Mouse (Mus musculus): ENCODE data around the gene Hk1. TPM values are rescaled to one million over a fixed set of nuclear protein-coding genes. Genes with fewer than 3 reads are reported as not detected.

Hk1 gene
- polyA plus RNA-seq (2015; fragmentation: Nextera tagmentation; extraction: Ambion mirVana), result 40.1 and 44.7 TPM in 2 replicates

GRCm38 (mm10) chr10:62379808-62380207 lies at the start of gene Hk1:
Hk1 (minus strand) TSS chr10:62379908.
- no peak within 1 kb of the TSS for H3K9ac ChIP-seq
- no peak within 1 kb of the TSS for H3K4me2 ChIP-seq (replicated peaks)
- 83% methylated on average over 1 of the region's 1 CpGs for WGBS
- H3K27me3 ChIP-seq, result no peaks in the 10 kb centered on the region
- no peak within 1 kb of the TSS for H3K4me3 ChIP-seq
- no peaks in the 10 kb centered on the region for H3K4me1 ChIP-seq
- no peak within 1 kb of the TSS for H3K27ac ChIP-seq
- ATAC-seq (ENCODE audit: low FRiP score, low read depth), result no peak
- H3K9me3 ChIP-seq, result no peaks in the 10 kb centered on the region
- H3K36me3 ChIP-seq, result no peaks in the 10 kb centered on the region

- ATAC-seq (ENCODE audit: low FRiP score, low read depth), result peak; percentile 82
These were observed 45.6 kb upstream of the Hk1 start for GRCm38 (mm10) chr10:62425081-62425871.

DNA sequence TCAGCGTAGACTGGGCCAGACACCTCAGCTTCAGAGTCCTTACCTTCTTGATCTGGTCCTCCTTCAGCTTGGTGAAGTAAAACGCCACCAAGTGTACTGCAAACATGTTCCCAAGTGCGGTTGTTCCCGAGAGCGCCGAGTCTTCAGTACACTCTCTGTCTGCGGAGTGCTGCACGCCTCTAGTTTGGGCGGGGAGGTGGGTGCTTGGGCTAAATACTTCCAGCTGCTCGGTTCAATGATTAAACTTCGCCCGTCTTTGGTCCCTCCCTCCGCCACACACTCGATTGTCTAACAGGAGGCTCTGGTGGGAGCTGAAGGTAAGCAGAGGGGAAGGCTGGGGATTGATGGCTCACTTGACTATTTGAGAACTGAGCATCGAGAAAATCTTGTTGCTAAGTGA lies 42.5 kb upstream of the Hk1 start, which contains the start of gene Hkdc1:
Hkdc1 (minus strand) TSS at position 237 of the 400 bp plus-strand sequence.
- H3K9me3 ChIP-seq, result no peaks in the 10 kb centered on the region
- WGBS, result 23% methylated on average over 15 of the region's 15 CpGs
- peak within 1 kb of the TSS; percentile 11; the same call in 1 of the 2 replicates for H3K27ac ChIP-seq
- peaks cover 35% of the 10 kb centered on the region for H3K4me1 ChIP-seq
- H3K27me3 ChIP-seq, result no peaks in the 10 kb centered on the region
- H3K9ac ChIP-seq, result no peak within 1 kb of the TSS
- H3K4me2 ChIP-seq (replicated peaks), result peak within 1 kb of the TSS; percentile 46
- H3K36me3 ChIP-seq, result no peaks in the 10 kb centered on the region
- no peak within 1 kb of the TSS; the same call in 1 of the 2 replicates for H3K4me3 ChIP-seq
- peak; percentile 31; the same call in 1 of the 2 replicates for ATAC-seq (ENCODE audit: low FRiP score, low read depth)

More at GRCm38 (mm10) chr10:62425081-62425871, 45.6 kb upstream of the Hk1 start:
- Histone ChIP-seq H3K27ac (peak overlapping the region; percentile 70; the same call in 1 of the 2 replicates), H3K27me3 (no peaks in the 10 kb centered on the region), H3K4me3 (no peak overlapping the region), H3K9me3 (no peaks in the 10 kb centered on the region), H3K9ac (no peak overlapping the region), H3K36me3 (peaks cover 28% of the 10 kb centered on the region), H3K4me2 (replicated peaks) (no peak overlapping the region), H3K4me1 (peaks cover 35% of the 10 kb centered on the region)
- WGBS, result 26% methylated on average over 9 of the region's 9 CpGs

DNA sequence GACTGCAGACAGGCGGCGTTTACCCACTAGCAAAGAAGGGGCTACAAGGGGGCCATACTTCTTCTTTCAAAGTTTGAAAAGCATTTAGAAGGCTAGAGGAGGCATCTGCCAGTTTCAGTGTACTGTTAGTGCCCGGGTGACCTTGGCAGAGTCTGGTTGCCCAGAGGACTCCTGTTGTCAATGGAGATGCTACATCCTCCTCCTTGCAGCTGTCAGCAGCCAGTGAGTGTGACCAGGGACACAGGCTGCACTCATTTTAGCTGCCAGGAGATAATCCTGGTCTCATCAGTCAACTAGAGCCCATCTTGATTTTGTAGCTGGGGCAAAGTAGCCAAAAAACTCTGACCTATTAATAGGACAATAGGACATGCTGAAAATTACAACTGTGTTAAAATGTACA lies 41.4 kb upstream of the Hk1 start:
- no peak overlapping the region; the same call in 1 of the 2 replicates for H3K4me2 ChIP-seq (replicated peaks)
- H3K9ac ChIP-seq, result no peak overlapping the region
- H3K27me3 ChIP-seq, result no peaks in the 10 kb centered on the region
- H3K36me3 ChIP-seq, result no peaks in the 10 kb centered on the region
- ATAC-seq (ENCODE audit: low FRiP score, low read depth), result no peak
- H3K4me1 ChIP-seq, result peaks cover 28% of the 10 kb centered on the region
- 89% methylated on average over 3 of the region's 3 CpGs for WGBS
- H3K9me3 ChIP-seq, result no peaks in the 10 kb centered on the region
- H3K4me3 ChIP-seq, result no peak overlapping the region
- H3K27ac ChIP-seq, result no peak overlapping the region

DNA sequence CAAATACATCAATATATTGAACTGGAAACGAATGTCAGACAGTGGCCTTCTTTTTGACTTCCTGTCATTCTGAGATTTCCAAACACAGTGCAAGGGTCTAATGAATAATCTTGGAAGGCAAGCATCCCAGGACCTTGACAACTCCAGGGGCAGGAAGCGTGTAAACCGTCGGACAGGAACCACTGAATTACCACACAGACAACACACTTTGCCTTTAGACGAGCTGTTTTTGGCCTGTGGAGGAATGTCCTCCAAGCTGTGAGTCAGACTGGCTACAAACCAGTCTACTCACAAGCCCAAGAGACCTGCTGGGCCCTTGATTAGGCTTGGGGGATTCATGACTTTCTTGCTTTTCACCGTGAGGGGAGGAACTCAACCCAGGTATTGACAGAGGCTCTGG lies 40.7 kb upstream of the Hk1 start:
- Histone ChIP-seq H3K9me3 (no peaks in the 10 kb centered on the region), H3K27ac (no peak overlapping the region), H3K27me3 (no peaks in the 10 kb centered on the region), H3K4me3 (no peak overlapping the region), H3K4me2 (replicated peaks) (no peak overlapping the region), H3K36me3 (no peaks in the 10 kb centered on the region), H3K4me1 (peaks cover 21% of the 10 kb centered on the region), H3K9ac (no peak overlapping the region)
- WGBS, result 71% methylated on average over 6 of the region's 6 CpGs
- ATAC-seq (ENCODE audit: low FRiP score, low read depth), result no peak

DNA sequence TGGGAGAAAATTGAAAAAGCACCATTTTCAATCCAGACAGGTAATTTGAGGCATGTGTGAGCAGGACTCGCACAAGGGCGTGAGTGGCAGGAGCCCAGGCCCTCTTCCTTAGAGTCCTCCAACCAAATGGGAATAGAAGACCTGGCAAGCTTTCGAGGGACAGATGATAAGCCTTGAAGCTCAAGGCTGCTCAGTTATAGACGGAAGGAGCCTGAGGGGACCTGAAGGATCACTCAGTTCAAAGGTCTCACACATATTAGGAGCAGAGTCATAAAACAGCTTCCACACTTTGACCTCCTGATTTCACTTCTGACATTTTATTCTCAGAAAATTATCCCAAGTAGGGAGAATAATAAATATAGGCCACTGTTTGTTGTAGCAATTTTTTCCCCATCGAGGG lies 39.7 kb upstream of the Hk1 start:
- H3K4me3 ChIP-seq, result no peak overlapping the region
- H3K9me3 ChIP-seq, result no peaks in the 10 kb centered on the region
- H3K27ac ChIP-seq, result no peak overlapping the region
- 68% methylated on average over 5 of the region's 5 CpGs for WGBS
- H3K27me3 ChIP-seq, result no peaks in the 10 kb centered on the region
- no peak for ATAC-seq (ENCODE audit: low FRiP score, low read depth)
- H3K4me1 ChIP-seq, result peaks cover 11% of the 10 kb centered on the region
- no peak overlapping the region for H3K4me2 ChIP-seq (replicated peaks)
- no peaks in the 10 kb centered on the region for H3K36me3 ChIP-seq
- H3K9ac ChIP-seq, result no peak overlapping the region

DNA sequence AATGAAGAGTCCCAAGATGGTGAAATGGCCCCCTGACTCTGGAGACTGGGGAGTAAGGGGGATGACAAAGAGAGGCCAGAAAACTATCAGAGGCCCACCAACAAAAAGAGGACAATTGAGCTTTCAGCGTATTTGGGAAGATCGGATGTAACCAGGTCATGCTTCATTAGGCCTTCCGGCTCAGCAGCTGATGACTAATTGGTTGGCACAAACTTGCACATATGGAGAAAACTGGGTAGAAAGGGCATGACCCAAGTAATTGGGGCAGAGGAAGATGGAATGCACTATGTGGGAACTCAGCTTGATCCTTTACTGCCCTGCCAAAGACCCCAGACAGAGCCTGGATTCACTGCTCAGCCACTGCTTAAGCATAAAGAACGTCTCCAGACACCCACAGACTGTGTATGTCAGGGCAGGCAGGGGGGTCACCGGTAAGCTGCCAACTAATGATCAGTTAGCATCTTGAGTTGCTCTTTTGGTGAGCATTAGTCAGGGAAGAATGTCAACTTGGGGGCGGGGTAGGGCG lies 39.2 kb upstream of the Hk1 start:
- Histone ChIP-seq H3K9me3 (no peaks in the 10 kb centered on the region), H3K27me3 (no peaks in the 10 kb centered on the region), H3K9ac (no peak overlapping the region), H3K27ac (no peak overlapping the region), H3K4me3 (no peak overlapping the region), H3K36me3 (no peaks in the 10 kb centered on the region), H3K4me2 (replicated peaks) (no peak overlapping the region), H3K4me1 (peaks cover 9% of the 10 kb centered on the region)
- ATAC-seq (ENCODE audit: low FRiP score, low read depth), result no peak
- WGBS, result 75% methylated on average over 7 of the region's 7 CpGs

DNA sequence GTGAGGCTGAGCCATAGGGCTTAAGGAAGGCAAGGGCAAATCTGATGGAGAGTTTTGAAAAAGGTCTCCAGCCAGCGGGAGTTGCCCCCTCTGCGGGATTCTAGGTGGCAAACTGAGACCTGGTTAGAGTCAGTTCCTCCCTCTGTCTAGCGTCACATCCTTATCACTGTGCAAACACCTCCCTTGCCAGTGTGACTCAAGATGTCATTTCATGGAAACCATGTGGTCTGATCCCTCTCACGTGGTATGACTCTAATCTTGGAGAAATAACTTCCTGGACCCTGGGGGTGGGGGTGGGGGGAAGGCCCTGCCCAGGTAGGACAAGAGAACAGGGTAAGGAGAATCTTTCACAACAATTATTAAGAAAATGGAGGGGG lies 33.9 kb upstream of the Hk1 start:
- WGBS, result 21% methylated on average over 4 of the region's 4 CpGs
- Histone ChIP-seq H3K36me3 (no peaks in the 10 kb centered on the region), H3K4me2 (replicated peaks) (no peak overlapping the region), H3K27ac (no peak overlapping the region), H3K9ac (no peak overlapping the region), H3K9me3 (no peaks in the 10 kb centered on the region), H3K4me3 (no peak overlapping the region), H3K4me1 (peaks cover 6% of the 10 kb centered on the region; the same call in 1 of the 2 replicates), H3K27me3 (no peaks in the 10 kb centered on the region)
- no peak for ATAC-seq (ENCODE audit: low FRiP score, low read depth)

- Histone ChIP-seq H3K27me3 (no peaks in the 10 kb centered on the region), H3K4me1 (peaks cover 6% of the 10 kb centered on the region; the same call in 1 of the 2 replicates), H3K36me3 (no peaks in the 10 kb centered on the region), H3K27ac (no peak overlapping the region), H3K9ac (no peak overlapping the region), H3K9me3 (no peaks in the 10 kb centered on the region), H3K4me3 (no peak overlapping the region), H3K4me2 (replicated peaks) (no peak overlapping the region)
- ATAC-seq (ENCODE audit: low FRiP score, low read depth), result no peak
- WGBS, result 9% methylated on average over 8 of the region's 8 CpGs
These were observed 33.3 kb upstream of the Hk1 start for GRCm38 (mm10) chr10:62412906-62413605.

DNA sequence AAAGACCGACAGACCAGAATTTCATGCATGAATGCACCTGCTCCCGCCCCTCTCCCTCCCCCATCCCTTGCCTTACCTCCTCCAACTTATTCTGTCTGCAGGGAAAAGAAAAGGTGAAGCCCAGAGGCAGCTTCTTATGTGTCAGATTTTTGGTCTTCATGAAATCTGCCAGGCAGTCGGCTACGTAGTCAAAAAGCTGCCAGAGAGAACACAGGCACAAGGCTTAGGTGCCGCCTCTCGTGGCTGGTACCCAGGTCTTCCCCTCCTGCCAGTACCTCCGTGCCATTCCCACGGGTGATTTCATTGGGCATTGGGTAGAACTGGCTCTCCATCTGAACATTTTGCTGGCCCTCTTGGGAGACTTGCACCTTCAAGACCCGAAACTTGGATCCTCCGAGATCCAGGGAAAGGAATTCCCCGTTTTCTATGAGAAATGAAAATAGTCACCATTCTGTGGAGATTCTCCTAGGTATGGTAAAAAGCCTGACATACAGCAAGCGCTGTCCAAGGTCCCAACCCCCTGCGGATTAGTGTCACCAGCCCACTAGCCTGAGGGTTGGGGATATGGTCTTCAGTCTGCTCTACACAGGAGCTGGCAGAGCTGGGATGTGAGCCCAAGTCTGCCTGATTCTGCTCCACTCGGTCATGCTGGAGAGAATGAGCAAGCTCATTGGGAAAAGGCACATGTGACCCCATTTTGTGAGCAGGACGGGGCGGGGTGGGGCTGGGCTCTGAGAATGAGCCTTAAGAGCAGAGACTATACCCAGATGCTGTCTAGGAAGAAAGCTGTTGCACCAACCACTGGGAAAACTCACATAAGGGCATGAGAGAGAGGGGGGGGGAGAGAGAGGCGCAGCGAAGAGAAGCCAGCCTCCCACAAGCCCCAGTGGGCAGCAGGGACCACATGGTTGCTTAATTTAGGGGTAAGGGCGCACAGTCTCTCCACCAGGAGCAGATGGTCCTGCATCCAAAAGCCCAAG lies 32.0 kb upstream of the Hk1 start:
- ATAC-seq (ENCODE audit: low FRiP score, low read depth), result no peak
- 69% methylated on average over 19 of the region's 19 CpGs for WGBS

DNA sequence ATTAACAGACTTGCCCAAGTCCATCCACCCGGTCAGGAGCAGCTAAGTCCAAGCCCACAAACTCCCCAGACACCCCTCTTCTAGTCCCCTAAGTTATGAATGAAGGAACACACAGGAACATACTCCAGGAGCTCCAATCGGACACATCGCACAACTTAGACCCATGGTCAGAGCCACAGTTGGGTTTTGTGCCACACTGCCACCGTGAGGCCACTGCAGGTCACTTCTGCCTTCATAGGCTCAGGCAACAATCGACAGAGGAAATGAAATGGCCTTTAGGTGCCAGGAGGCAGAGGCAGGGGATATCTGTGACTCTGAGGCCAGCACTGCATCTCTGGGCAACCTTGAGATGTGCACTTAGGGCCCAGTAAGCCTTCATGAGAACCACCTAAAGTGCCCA lies 31.2 kb upstream of the Hk1 start:
- H3K4me1 ChIP-seq, result peaks cover 6% of the 10 kb centered on the region; the same call in 1 of the 2 replicates
- no peak overlapping the region for H3K9ac ChIP-seq
- no peak overlapping the region for H3K27ac ChIP-seq
- no peak overlapping the region for H3K4me3 ChIP-seq
- H3K27me3 ChIP-seq, result peaks cover 7% of the 10 kb centered on the region; the same call in 1 of the 2 replicates
- no peak for ATAC-seq (ENCODE audit: low FRiP score, low read depth)
- no peaks in the 10 kb centered on the region for H3K36me3 ChIP-seq
- H3K9me3 ChIP-seq, result no peaks in the 10 kb centered on the region
- H3K4me2 ChIP-seq (replicated peaks), result no peak overlapping the region
- 14% methylated on average over 5 of the region's 5 CpGs for WGBS

More for the DNA sequence above, 32.0 kb upstream of the Hk1 start:
- H3K4me1 ChIP-seq, result peaks cover 6% of the 10 kb centered on the region; the same call in 1 of the 2 replicates
- no peak overlapping the region for H3K9ac ChIP-seq
- no peak overlapping the region for H3K27ac ChIP-seq
- no peak overlapping the region for H3K4me3 ChIP-seq
- no peak overlapping the region for H3K4me2 ChIP-seq (replicated peaks)
- no peaks in the 10 kb centered on the region for H3K9me3 ChIP-seq
- no peaks in the 10 kb centered on the region for H3K36me3 ChIP-seq
- H3K27me3 ChIP-seq, result peaks cover 6% of the 10 kb centered on the region; the same call in 1 of the 2 replicates
